Mouse (Mus musculus): ENCODE data around the gene Stard10.

Gene Stard10

GRCm38 (mm10) chr7:101367901-101368852 lies 51.3 kb downstream of the Stard10 start:
- DNase-seq (ENCODE audit: low read depth, low spot score), result no peak

- DNase-seq (ENCODE audit: low read depth, low spot score), result no peak
Measured at GRCm38 (mm10) chr7:101369666-101370065, 52.8 kb downstream of the Stard10 start.

GRCm38 (mm10) chr7:101373082-101373481 lies 56.2 kb downstream of the Stard10 start:
- no peak for DNase-seq (ENCODE audit: low read depth, low spot score)

- peak; percentile 67 for DNase-seq (ENCODE audit: low read depth, low spot score)
Measured at GRCm38 (mm10) chr7:101374155-101374554, 57.3 kb downstream of the Stard10 start.

DNA sequence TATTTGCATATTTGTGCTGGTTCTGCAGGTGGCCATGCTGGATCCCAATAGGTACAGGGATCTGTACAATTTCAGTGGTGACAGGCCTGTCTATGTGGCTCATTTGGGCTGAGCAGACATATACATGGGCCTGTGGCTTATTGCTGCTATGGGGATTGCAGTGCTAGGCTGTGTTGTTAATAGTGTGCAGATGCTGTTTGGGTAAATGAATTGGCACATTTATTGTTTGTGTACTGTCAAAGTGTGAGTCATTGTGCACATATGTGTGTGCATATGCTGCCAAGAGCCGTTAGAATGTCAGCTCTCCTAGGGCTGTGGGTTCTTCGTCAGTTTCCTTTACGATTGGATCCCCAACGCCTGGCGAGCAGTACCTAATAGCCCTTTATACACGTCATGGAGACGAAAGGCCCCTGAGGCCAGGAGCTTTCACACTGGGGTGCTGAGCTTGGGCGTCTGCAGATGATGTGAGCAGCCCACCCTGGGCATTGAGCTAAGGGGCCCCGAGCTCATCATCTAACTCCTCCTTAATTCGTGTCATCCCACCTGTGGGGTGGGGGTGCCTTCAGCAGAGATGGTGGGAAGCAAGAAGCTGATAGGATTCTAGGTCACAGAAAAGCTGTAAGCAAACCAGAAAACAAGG lies 59.9 kb downstream of the Stard10 start:
- no peak for DNase-seq (ENCODE audit: low read depth, low spot score)

GRCm38 (mm10) chr7:101377741-101378262 lies 60.9 kb downstream of the Stard10 start:
- DNase-seq (ENCODE audit: low read depth, low spot score), result no peak

DNA sequence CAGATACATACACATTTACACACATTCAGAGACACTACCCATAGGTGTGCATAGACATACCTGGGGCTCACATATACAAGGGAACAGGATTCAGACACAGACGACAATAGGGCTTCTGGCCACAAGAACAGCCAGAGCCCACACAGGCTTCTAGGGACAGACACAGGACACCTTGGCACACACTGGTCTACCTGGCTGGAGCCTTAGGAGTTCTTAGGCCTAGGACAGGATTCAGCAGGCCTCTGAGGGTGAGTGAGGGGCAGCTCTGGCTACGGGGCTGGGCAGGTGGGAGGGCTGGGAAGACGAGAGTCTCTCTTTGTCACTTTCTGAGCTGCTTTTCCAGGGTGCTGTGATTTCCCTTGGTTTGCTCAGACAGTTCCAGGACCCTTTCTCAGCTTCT lies 61.4 kb downstream of the Stard10 start:
- DNase-seq (ENCODE audit: low read depth, low spot score), result no peak

- DNase-seq (ENCODE audit: low read depth, low spot score), result no peak
Measured at GRCm38 (mm10) chr7:101378796-101379465, 62.0 kb downstream of the Stard10 start.

GRCm38 (mm10) chr7:101379732-101380131 lies 62.8 kb downstream of the Stard10 start:
- DNase-seq (ENCODE audit: low read depth, low spot score), result no peak

DNA sequence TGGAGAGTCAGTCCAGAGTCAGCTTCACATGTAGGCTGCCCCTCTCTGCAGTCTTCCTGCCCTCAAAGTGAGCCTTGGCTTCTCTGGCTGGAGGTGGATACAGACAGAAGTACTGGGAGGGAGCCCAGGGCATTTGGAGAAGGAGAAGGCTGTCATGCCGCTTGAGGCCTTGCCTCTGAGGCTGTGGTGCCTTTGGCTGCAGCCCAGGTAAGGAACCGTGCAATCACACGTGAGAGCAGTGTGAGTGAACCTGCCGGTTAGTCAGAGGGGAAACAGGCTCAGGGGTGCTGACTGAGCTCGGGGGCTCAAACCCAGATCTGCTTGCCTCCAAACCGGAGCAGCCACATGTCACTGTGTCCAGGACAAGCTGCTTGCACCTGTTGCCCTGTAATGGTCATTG lies 64.6 kb downstream of the Stard10 start:
- no peak for DNase-seq (ENCODE audit: low read depth, low spot score)

- no peak for DNase-seq (ENCODE audit: low read depth, low spot score)
Measured at GRCm38 (mm10) chr7:101382378-101382777, 65.5 kb downstream of the Stard10 start.

DNA sequence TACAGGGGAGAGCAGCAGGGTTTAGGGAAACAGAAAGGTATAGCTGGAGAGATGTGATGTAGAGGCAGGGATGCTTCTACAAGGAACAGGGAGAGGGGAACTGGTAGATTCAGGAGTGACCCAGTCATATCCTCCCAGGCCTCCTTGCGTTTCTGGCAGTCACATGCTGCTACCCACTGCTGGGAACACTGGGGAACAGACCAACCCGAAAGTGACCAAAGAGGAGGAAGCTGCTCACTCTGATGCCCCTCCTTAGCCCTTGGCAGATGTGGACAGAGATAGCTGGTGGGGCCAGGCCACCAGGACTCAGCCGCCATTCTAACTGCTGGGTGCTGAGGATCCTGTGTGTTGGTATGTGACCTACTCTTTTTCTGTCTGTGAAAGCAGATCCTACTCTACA lies 66.9 kb downstream of the Stard10 start:
- no peak for DNase-seq (ENCODE audit: low read depth, low spot score)

- no peak for DNase-seq (ENCODE audit: low read depth, low spot score)
Measured at GRCm38 (mm10) chr7:101384931-101385330, 68.0 kb downstream of the Stard10 start.

- DNase-seq (ENCODE audit: low read depth, low spot score), result no peak
Measured at GRCm38 (mm10) chr7:101385331-101385733, 68.4 kb downstream of the Stard10 start.

- DNase-seq (ENCODE audit: low read depth, low spot score), result no peak
Measured at GRCm38 (mm10) chr7:101385866-101386452, 69.1 kb downstream of the Stard10 start.

DNA sequence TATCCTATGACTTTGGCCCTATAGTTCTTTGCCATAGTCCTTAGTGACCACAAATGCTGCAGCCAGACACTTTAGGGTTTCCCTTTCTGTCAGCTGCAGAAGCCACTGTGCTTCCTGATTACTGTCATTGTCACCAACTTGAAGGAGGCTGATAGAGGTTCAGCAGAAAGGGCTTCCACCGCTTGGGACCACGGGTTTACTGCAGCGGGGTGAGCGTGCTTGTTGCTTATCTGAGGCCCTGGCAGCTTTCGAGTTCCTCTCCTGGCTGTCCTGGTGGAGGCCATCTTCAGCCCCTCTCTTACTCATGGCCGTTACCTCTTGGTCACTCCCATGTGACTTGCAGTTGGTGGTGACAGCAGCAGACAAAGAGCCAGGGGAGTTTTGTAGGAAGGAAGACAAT lies 72.4 kb downstream of the Stard10 start:
- DNase-seq (ENCODE audit: low read depth, low spot score), result no peak

- no peak for DNase-seq (ENCODE audit: low read depth, low spot score)
Measured at GRCm38 (mm10) chr7:101391909-101392479, 75.1 kb downstream of the Stard10 start.

DNA sequence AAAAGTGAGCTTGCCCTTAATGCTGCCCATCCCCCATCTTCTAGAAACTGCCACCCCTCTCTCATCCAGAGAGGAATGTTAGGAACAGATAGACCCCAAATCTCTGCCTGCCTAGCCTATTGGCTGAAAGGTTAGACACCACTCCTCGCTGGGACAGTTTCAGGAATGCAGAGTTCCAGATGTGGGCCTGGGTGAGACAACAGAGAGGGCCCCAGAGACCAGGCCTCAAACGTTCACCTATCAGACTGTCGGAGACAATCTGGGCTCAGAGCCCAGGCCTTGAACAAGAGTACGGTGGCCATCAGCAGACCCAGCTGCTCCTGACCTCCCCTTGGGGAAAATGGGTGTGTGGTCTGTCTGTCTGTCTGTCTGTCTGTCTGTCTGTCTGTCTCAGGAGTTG lies 76.1 kb downstream of the Stard10 start:
- no peak for DNase-seq (ENCODE audit: low read depth, low spot score)

- no peak for DNase-seq (ENCODE audit: low read depth, low spot score)
Measured at GRCm38 (mm10) chr7:101393694-101394504, 77.0 kb downstream of the Stard10 start.

- DNase-seq (ENCODE audit: low read depth, low spot score), result no peak
Measured at GRCm38 (mm10) chr7:101394569-101394968, 77.7 kb downstream of the Stard10 start.

Measured in telencephalon, adult 2 months (tissue).